In genomic region chr6:139103397-139103796, GRCm38 (mm10) we compare ENCODE assay signal across 29 mouse cellular contexts.
A peak's percentile ranks its signal among the peaks of the same experiment; 100 is the strongest.
DNase-seq lines count a peak whose midpoint lies in the region; ATAC-seq lines count a peak whose summit lies in the region.
"Had no signal": no experiment of that assay in that cellular context is flagged by ENCODE, and none has a peak within 500 bp of the region (broad histone marks: within the 10 kb centered on the region; RNA-seq: fewer than 3 reads in every experiment).

No protein-coding gene starts in this region.

- H3K4me3 ChIP-seq in hindbrain, embryonic 12.5 days: no peak overlapping the region
- no peak overlapping the region for H3K4me3 ChIP-seq in hindbrain, embryonic 14.5 days (replicated peaks; ENCODE audit: low read length)
- H3K4me3 ChIP-seq in midbrain, embryonic 12.5 days: no peak overlapping the region
- no peak overlapping the region for H3K4me3 ChIP-seq in midbrain, embryonic 14.5 days (replicated peaks; ENCODE audit: low read depth, low read length)
- H3K4me3 ChIP-seq: embryonic facial prominence, embryonic 13.5 days; embryonic facial prominence, embryonic 15.5 days; erythroblast, embryonic 14.5 days; forebrain, embryonic 10.5 days; forebrain, embryonic 12.5 days had no signal

- no peak overlapping the region for H3K9ac ChIP-seq in hindbrain, embryonic 12.5 days
- H3K9ac ChIP-seq in hindbrain, embryonic 14.5 days: no peak overlapping the region
- no peak overlapping the region for H3K9ac ChIP-seq in midbrain, embryonic 12.5 days (replicated peaks)
- no peak overlapping the region for H3K9ac ChIP-seq in midbrain, embryonic 14.5 days (replicated peaks; ENCODE audit: low read length)
- H3K9ac ChIP-seq: embryonic facial prominence, embryonic 13.5 days; embryonic facial prominence, embryonic 15.5 days; forebrain, embryonic 12.5 days had no signal

- no peak overlapping the region for H3K4me2 ChIP-seq in hindbrain, embryonic 12.5 days (replicated peaks)
- no peak overlapping the region for H3K4me2 ChIP-seq in hindbrain, embryonic 14.5 days (replicated peaks)
- no peak overlapping the region for H3K4me2 ChIP-seq in midbrain, embryonic 12.5 days (replicated peaks)
- H3K4me2 ChIP-seq in midbrain, embryonic 14.5 days (ENCODE audit: low read length): no peak overlapping the region
- H3K4me2 ChIP-seq: embryonic facial prominence, embryonic 13.5 days; embryonic facial prominence, embryonic 15.5 days; forebrain, embryonic 12.5 days had no signal

- WGBS in hindbrain, embryonic 12.5 days: 54% methylated on average over 3 of the region's 3 CpGs
- 40% methylated on average over 3 of the region's 3 CpGs for WGBS in hindbrain, embryonic 14.5 days
- WGBS in midbrain, embryonic 12.5 days: 56% methylated on average over 3 of the region's 3 CpGs
- WGBS in midbrain, embryonic 14.5 days: 38% methylated on average over 3 of the region's 3 CpGs

- H3K27me3 ChIP-seq in hindbrain, embryonic 12.5 days: no peaks in the 10 kb centered on the region
- H3K27me3 ChIP-seq in hindbrain, embryonic 14.5 days (ENCODE audit: control insufficient read depth, insufficient read depth, low read length): no peaks in the 10 kb centered on the region
- H3K27me3 ChIP-seq in midbrain, embryonic 12.5 days: no peaks in the 10 kb centered on the region
- H3K27me3 ChIP-seq in midbrain, embryonic 14.5 days (ENCODE audit: control insufficient read depth, insufficient read depth, low read length): no peaks in the 10 kb centered on the region
- H3K27me3 ChIP-seq: CH12.LX; embryonic facial prominence, embryonic 13.5 days; embryonic facial prominence, embryonic 15.5 days; forebrain, embryonic 12.5 days; Patski had no signal

- no peak overlapping the region for H3K27ac ChIP-seq in hindbrain, embryonic 12.5 days
- H3K27ac ChIP-seq in hindbrain, embryonic 14.5 days: no peak overlapping the region
- no peak overlapping the region for H3K27ac ChIP-seq in midbrain, embryonic 12.5 days (replicated peaks)
- H3K27ac ChIP-seq in midbrain, embryonic 14.5 days (replicated peaks; ENCODE audit: low read depth, low read length): no peak overlapping the region
- H3K27ac ChIP-seq: embryonic facial prominence, embryonic 13.5 days; embryonic facial prominence, embryonic 15.5 days; forebrain, embryonic 10.5 days; forebrain, embryonic 12.5 days had no signal

- H3K9me3 ChIP-seq in hindbrain, embryonic 12.5 days (replicated peaks): no peaks in the 10 kb centered on the region
- no peaks in the 10 kb centered on the region for H3K9me3 ChIP-seq in hindbrain, embryonic 14.5 days (ENCODE audit: control insufficient read depth, low read length)
- H3K9me3 ChIP-seq in midbrain, embryonic 12.5 days: no peaks in the 10 kb centered on the region
- no peaks in the 10 kb centered on the region for H3K9me3 ChIP-seq in midbrain, embryonic 14.5 days (ENCODE audit: control insufficient read depth, low read length)
- H3K9me3 ChIP-seq: embryonic facial prominence, embryonic 13.5 days; embryonic facial prominence, embryonic 15.5 days; forebrain, embryonic 10.5 days; forebrain, embryonic 12.5 days had no signal

- ATAC-seq in hindbrain, embryonic 12.5 days (ENCODE audit: low FRiP score): 0 out of 2 replicates have a peak, but pooled peaks have one; percentile 46
- no peak for ATAC-seq in hindbrain, embryonic 14.5 days (ENCODE audit: low FRiP score)
- peak; percentile 76; the same call in 1 of the 2 replicates for ATAC-seq in midbrain, embryonic 12.5 days (ENCODE audit: low FRiP score, low read depth)
- ATAC-seq in midbrain, embryonic 14.5 days (ENCODE audit: low FRiP score, low TSS enrichment): no peak
- ATAC-seq: CD4-positive, CD25-positive, alpha-beta regulatory T cell, adult 4 months; forebrain, embryonic 14.5 days; forebrain, embryonic 16.5 days; Patski had no signal

- H3K36me3 ChIP-seq in hindbrain, embryonic 12.5 days: no peaks in the 10 kb centered on the region
- H3K36me3 ChIP-seq in hindbrain, embryonic 14.5 days (replicated peaks; ENCODE audit: control insufficient read depth, insufficient read depth): no peaks in the 10 kb centered on the region
- no peaks in the 10 kb centered on the region for H3K36me3 ChIP-seq in midbrain, embryonic 12.5 days
- H3K36me3 ChIP-seq in midbrain, embryonic 14.5 days (ENCODE audit: control insufficient read depth, insufficient read depth, low read length): no peaks in the 10 kb centered on the region
- H3K36me3 ChIP-seq: embryonic facial prominence, embryonic 13.5 days; embryonic facial prominence, embryonic 15.5 days; forebrain, embryonic 10.5 days; forebrain, embryonic 12.5 days; G1E had no signal

- no peaks in the 10 kb centered on the region for H3K4me1 ChIP-seq in hindbrain, embryonic 12.5 days
- no peaks in the 10 kb centered on the region for H3K4me1 ChIP-seq in hindbrain, embryonic 14.5 days (replicated peaks; ENCODE audit: control insufficient read depth, insufficient read depth, low read length)
- H3K4me1 ChIP-seq in midbrain, embryonic 12.5 days: no peaks in the 10 kb centered on the region
- H3K4me1 ChIP-seq in midbrain, embryonic 14.5 days (ENCODE audit: control insufficient read depth, insufficient read depth, low read length): no peaks in the 10 kb centered on the region
- H3K4me1 ChIP-seq: embryonic facial prominence, embryonic 13.5 days; embryonic facial prominence, embryonic 15.5 days; forebrain, embryonic 10.5 days; forebrain, embryonic 12.5 days had no signal

- DNase-seq in embryo, embryonic 10 days (ENCODE audit: low spot score): peak; percentile 4
- no peak for DNase-seq in embryo, embryonic 9.5 days (ENCODE audit: extremely low spot score)
- no peak for DNase-seq in hindbrain, embryonic 14.5 days (ENCODE audit: low spot score)
- no peak for DNase-seq in midbrain, embryonic 14.5 days
- DNase-seq in embryo, embryonic 10.5 days (ENCODE audit: low spot score): peak; percentile 13
- no peak for DNase-seq in urinary bladder, postnatal 25 days (ENCODE audit: low spot score)
- DNase-seq: adrenal gland, adult 2 months; adrenal gland, postnatal 10 days; adrenal gland, postnatal 25 days; B cell, adult 2 months; cerebellum, adult 11 months; cerebellum, adult 18-20 months; cerebellum, adult 8-10 months; cerebellum, adult 9-11 months; cerebellum, postnatal 14 days; cerebellum, postnatal 36 days had no signal

Comparison
In these comparisons a context has a peak if more than half of its experiments do, and no peak if none do; other contexts are left out.
1. DNase-seq: peak in embryo, embryonic 10 days (single experiment) and embryo, embryonic 10.5 days (single experiment); none in embryo, embryonic 9.5 days (single experiment), hindbrain, embryonic 14.5 days (single experiment), midbrain, embryonic 14.5 days (single experiment) and urinary bladder, postnatal 25 days (single experiment).
2. ATAC-seq: peak in hindbrain, embryonic 12.5 days (single experiment) and midbrain, embryonic 12.5 days (single experiment); none in hindbrain, embryonic 14.5 days (single experiment) and midbrain, embryonic 14.5 days (single experiment).